Mouse (Mus musculus) mouse trophoblast stem cell (cell line): ENCODE results near the gene Scp2.

Source experiments
- in situ Hi-C, 2 experiments: fragments of 300-500 bp; cut with MseI, MboI; formaldehyde crosslinking; loops; 2 replicates in 1 of 2; 3 replicates in 1 of 2; pipeline ENCODE4 v1.15.1; 2025

Scp2 gene

DNA sequence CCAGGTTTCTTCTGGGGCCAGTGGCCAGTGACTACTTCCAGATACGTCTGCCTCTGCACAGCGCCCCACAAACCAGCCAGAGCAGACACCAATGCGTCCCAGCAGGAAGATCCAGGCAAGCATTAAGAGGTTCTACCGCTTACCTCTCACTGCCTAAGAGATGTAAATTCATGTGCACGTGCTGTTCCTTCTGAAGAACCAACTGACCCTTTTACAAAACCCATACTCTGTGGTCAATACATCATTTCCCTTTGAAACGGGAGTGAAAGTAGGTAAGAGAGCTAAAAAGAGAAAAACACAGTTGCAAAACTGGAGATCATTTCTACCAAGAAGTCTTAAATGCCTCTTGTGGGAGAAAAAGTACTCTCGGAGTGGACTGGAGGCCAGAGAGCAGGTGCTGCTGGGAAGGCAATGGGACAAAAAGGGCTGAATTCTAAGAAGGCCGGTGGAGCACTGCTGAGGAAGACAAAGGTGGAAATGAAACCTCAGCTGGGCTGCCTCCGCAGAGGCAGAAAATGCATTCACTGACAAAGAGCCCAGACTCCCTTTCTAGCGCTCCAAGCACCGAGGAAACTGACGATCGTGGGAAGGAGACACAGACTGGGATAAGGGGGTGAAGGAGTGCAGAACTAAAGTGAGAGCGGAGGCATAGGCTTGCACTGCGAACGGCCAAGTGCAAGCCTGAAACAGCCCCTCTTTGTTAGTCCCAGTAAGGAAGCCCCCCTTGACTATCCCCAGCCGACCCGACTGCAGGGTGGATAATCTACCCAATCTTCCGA, 85.0 kb downstream of the Scp2 start:
- in situ Hi-C loops, result no loop called here

DNA sequence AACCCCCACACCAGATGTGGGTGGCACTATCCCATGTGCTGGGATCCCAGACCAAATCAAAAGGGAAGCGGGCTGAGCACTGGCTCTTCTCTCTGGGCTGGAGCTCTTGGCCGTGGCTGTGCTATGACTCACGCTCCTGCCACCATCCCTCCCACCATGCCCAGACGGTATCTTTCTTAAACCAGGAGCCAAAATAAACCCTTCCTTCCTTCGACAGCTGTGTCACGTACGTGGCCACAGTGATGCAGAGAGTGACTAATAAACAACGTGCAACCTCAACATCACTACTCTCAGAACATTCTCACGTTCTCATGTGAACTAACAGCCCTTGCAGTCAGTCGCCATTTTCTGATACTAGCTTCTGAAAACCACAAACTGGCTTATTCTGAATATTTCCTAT, 86.6 kb downstream of the Scp2 start:
- in situ Hi-C loops, result no loop called here

DNA sequence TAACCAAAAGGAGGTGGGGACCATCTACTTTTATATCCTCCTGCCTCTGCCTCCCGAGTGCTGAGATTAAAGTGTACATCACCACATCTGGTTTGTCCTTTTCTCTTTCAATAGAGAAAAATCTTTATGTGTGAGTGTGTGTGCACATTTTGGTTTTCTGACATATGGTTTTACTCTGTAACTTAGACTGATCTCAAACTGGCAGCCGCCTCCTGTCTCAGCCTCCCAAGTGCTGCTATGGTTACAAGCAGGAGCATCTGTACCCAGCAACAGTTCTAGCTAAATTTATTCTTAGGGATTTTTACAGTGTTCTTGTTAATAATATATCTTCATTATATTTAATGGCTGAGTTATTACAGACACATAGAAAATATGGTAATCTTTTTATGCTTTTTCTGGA, 87.6 kb downstream of the Scp2 start:
- in situ Hi-C loops, result no loop called here

DNA sequence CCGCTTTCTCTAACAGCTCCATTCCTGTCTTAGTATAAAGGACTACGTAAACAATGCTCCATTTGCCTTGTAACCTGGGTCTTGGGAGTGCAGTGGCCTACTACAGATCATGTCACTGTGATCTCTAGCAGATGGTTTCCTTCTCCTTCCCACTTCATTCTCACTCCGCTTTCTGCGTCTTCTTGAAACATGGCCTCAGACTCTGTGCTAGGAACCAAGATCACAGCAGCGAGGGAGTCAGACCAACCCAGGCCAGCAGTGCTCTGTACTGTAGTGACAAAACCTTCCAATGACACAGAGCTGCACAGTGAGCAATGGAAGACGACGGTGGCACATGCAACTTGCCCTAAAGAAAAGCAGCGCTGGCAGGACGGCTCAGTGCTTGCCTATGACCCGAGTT, 88.9 kb downstream of the Scp2 start:
- in situ Hi-C loops, result no loop called here

DNA sequence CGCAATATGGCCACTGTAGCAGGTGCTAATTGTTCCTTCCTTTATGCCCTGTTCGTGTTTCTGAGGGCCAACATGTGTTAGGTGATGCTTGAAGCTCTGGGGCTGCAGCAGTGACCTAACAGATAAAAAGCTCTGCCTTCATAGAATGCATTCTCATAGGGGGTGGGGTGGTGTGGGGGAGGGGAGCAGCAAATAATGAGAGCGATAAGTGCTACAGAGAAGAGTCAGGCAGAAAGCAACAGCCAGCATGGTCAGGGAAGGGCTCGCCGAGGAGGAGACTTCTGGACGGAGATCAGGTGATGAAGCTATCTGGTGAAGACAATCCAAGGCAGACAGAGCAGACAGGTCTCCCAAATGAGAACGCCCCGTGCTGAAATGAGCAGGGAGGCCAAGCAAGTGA, 92.1 kb downstream of the Scp2 start:
- in situ Hi-C loops, result no loop called here

DNA sequence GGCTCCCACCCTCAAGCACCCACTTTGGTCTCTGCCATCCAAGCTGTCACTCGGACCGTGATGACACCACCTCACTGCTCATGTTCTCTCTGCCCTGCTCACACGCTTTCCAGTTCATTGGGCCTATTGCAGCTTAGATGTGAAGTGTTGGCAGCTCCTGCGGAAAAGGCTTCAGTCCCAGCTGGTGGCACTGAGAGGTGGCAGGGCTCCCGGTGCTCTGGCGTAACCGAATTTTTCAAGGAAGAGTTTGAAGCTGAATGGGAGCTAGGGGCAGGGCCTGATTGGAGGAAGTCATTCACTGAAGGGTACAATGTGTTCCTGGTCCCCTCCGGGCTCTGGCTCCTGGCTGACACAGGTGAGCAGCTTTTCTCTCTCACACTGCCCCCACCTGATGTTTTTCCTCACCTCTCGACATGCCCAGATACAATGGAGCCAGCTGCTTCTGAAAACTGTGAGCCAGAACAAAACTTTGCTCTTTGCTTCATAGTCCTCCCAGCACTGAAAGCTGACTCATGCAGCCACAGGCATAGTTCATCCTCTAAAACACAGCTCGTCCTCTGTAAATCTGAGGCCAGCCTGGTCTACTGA, 93.0 kb downstream of the Scp2 start:
- in situ Hi-C loops, result no loop called here

- in situ Hi-C loops, result no loop called here
These were observed 98.7 kb downstream of the Scp2 start for GRCm38 (mm10) chr4:108046136-108046535.

- in situ Hi-C loops, result no loop called here
These were observed 99.4 kb downstream of the Scp2 start for GRCm38 (mm10) chr4:108045136-108046107.

DNA sequence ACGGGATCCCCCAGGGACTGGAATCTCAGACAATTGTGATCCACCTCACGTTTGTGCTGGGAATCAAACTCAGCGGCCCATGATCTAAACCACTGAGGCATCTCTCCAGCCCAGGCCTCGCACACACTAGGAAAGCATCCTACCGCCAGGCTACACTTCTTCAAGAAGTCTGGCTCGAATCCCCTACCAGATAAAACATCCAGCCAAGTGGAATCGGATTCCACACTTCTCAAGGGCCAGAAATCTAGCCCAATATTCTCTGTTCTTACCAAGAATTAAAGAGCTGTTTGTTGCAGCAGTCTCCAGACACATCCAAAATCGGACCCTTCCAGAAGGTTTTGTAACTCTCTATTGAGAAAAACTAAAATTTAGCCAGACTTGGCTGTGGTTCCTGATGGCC, 107.8 kb downstream of the Scp2 start:
- in situ Hi-C loops, result no loop called here

DNA sequence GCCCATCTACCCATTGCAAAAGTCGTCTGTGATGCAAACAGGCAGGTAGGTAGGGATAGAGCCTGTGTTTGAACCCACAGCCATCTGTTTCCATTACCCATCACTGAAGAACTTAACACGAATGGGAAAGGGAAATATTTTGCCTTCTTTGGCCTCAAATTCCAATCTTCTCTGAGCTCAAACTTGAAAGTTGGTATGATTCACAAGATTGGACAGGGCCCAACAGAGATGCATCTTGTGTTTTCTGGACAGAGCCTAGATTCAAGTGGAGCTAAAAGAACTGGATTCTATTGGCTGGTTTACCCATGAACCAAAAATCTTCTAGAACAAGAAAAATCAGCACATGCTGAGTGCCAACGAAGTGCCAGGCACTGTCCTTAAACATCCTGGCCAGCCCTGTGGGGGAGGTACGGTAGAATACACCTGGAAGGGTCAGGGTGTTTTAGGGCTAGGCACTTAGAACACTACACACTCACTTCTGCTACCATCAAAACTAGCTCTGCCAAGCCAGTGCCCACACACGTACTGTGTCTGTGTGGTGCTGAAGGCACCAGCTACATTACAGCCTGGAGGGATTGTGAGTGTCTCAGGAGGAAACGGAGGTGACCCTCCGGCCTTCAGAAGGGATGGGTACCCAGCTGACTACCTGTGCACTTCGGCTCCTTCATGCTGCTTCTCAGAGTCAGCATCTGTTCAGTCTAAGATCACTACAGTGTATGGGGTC, 111.6 kb downstream of the Scp2 start:
- in situ Hi-C loops, result no loop called here

DNA sequence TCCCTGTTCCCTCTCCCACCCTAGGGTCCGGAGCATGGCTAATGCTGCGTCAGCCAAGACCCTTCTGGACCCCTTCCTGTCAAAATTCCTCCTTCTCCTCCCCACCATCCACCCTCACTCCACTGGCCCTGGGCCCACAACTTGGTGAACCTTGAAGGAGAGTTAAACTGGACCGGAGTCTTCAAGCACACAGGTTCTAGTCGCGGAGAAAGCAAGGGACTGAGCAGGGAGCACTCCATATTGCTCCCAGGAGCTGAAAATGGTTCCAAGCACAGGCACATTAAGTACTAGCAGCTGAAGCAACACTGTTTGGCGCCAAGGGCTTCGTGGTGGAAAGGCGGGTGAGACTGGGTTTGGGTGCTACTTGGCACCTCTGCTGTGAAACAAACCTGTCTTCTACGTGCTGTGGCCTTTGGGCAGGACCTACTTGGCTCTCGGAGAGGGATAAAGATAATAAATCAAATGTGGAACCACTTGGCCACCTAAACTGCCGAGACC, 112.4 kb downstream of the Scp2 start:
- in situ Hi-C loops, result no loop called here

DNA sequence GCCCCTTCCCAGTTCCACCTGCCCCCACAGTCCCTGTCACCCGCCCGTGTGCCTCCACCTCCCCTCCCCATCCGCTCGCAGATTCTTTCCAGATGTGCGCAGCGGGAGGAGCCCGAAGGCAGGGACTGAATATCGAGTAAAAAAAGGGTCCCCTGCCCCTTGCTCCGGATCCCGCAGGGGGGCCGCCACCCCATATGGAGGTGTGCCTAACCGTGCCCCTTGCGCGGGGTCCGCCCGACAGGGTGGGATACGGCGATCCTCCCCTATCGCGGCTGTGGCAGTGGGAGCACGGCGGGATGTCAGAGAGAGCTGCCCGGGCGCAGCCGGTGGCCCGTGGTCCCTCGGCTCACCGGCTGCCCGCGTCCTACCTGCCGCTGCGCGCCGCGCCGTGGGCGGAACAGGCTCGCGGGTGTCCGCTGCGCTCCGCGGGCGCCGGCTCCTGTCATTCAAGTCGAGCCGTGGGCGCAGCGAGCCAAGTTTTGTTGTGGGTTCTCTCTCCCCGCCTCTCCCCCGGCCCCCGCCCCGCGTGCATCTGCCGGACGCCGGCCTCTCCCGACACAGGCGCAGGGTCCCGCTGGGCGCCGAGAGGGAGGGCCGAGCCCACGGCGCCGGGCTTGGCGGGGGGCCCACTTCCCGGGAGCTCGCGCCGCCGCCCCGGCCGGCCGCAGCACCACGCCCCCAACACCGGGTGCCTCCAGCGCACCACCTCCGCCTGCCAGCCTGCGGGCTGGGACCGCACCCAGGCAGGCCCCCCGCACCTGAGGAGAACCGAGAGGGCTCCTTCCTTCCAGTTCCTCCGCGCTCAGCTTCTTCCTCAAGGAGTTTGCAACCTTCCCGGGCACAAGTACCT, 113.1 kb downstream of the Scp2 start:
- in situ Hi-C loops, result no loop called here

GRCm38 (mm10) chr4:108030888-108031501, 113.8 kb downstream of the Scp2 start:
- in situ Hi-C loops, result no loop called here

GRCm38 (mm10) chr4:108026193-108026592, 118.6 kb downstream of the Scp2 start:
- in situ Hi-C loops, result no loop called here

- in situ Hi-C loops, result no loop called here
These were observed 119.5 kb downstream of the Scp2 start for GRCm38 (mm10) chr4:108025269-108025668.

DNA sequence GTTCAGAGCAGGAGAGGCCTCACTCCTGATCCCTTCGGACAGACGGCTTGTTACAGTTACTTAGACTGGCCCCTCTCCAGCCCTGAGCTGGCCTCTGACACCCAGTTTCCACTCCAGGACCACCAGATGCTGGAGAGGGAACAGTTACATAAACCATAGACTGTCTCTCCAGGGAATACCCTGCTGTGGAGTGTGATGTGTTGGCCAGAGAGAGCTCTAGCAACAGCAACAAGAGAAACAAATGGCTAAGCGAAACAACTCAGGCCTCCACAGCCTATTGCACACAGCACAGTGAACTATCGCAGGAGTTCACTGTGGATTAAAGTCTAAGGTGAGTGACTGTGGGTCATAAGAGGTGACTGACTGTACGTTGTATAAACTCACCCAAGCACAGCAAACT, 120.2 kb downstream of the Scp2 start:
- in situ Hi-C loops, result no loop called here

DNA sequence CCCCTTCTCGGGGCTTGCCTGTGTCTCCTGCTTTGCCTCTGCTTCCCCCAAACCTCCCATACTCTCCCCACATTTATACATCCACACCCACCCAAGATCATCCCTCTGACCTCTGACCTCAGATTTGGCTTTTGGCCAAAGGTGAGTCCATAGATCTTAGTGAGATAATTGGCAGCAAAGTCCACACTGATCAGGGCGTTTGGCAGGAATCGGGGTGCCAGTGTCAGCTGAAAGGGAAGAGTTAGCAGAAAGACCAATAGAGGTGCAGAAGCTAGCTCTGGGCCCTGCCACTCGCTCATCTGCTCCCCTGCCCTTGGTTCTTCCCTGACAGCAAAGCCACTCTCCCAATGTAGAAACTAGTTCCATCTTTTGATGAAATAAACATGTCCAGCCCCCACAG, 121.6 kb downstream of the Scp2 start:
- in situ Hi-C loops, result no loop called here

DNA sequence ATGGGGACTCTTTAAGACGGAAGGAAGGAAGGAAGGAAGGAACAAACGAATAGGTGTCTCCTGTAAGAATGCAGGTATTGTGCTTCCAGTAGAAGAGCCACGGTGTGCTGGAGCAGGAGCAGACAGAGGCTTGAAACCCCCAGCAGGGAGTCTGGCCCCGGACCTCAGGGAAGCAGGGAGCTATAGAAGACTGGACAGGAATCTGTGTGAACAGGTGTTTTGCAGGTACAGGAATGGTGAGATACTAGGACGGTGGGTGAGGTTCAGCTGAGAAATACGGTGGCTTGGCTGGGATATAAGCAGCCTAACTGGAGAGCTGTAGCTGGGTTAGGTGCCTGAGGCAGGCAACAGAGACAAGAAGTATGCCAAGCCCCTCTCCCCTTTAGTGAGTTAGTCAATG, 124.6 kb downstream of the Scp2 start:
- in situ Hi-C loops, result no loop called here

DNA sequence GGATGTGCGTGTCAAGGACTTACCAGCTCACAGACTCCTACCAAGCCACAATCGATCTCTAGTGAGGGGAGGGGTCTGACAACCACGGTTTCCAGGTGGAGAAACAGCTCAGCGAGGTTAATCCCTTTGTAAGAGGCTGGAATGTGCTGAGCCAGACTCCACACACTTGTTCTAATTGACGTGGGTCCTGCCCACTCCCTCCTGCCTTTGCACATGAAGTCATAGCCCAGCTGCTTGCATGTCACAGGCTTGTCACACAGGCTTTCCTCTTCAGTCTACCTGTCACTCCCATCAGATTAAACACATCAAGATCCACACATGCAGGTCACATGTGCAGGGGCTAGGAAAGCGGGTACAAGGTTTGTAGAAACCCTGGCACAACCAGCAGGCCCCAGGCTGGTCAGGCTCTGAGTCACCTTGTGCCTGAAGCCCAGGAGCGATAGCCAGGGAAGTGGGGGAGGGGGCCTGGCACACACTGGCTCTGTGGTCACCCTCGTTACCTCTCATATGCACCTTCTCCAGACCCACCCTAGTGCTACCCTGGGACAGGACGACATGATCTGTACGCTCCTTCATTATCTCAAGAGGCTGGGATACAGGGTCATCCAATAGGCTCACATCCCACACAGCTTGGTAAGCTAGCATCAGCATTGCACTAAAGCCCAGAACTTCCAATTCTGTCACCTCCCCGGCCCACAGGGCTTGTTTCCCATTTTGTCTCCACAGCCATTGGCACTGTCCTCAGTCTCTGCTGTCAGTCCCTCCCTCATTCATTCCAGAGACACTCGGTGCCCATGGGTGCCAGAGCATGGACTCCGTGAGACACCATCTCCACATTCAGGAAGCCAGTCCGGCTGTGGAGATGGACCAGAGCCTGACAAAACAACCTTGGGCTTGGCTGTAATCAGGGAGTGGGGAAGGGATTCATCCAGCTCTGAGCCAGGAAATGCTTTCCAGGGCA, 125.6 kb downstream of the Scp2 start:
- in situ Hi-C loops, result no loop called here
